ENCODE assay signal across 9 mouse cellular contexts in genomic region chr4:117373324-117374077, GRCm38 (mm10).
DNase-seq lines count a peak whose midpoint lies in the region; ATAC-seq lines count a peak whose summit lies in the region.
"Had no signal": no experiment of that assay in that cellular context is flagged by ENCODE, and none has a peak within 500 bp of the region (broad histone marks: within the 10 kb centered on the region; RNA-seq: fewer than 3 reads in every experiment).

No protein-coding gene starts in this region.

- ATAC-seq in embryonic facial prominence, embryonic 11.5 days (replicated peaks; ENCODE audit: insufficient number of reproducible peaks, low FRiP score, low TSS enrichment, low read depth) = peak; percentile 79
- ATAC-seq in intestine, embryonic 15.5 days = peak; percentile 59; the same call in 1 of the 2 replicates
- peak; percentile 85 for ATAC-seq in neural tube, embryonic 14.5 days (ENCODE audit: low read depth)
- ATAC-seq in erythroid progenitor cell, adult 5-6 weeks (replicated peaks; ENCODE audit: low FRiP score, poor library complexity, severe bottlenecking) = no peak

- peak overlapping the region; percentile 40 for H3K4me2 ChIP-seq in embryonic facial prominence, embryonic 11.5 days (ENCODE audit: low read depth, low read length)
- peak overlapping the region; percentile 45 for H3K4me2 ChIP-seq in intestine, embryonic 15.5 days (replicated peaks)
- H3K4me2 ChIP-seq in neural tube, embryonic 14.5 days (ENCODE audit: low read depth, low read length) = peak overlapping the region; percentile 25; the same call in 1 of the 2 replicates

- no peaks in the 10 kb centered on the region for H3K9me3 ChIP-seq in embryonic facial prominence, embryonic 11.5 days (replicated peaks; ENCODE audit: control insufficient read depth, low read length)
- H3K9me3 ChIP-seq in intestine, embryonic 15.5 days = no peaks in the 10 kb centered on the region
- no peaks in the 10 kb centered on the region for H3K9me3 ChIP-seq in neural tube, embryonic 14.5 days (ENCODE audit: control insufficient read depth, low read length)

- H3K36me3 ChIP-seq in embryonic facial prominence, embryonic 11.5 days (replicated peaks; ENCODE audit: control insufficient read depth, insufficient read depth, low read depth, low read length) = no peaks in the 10 kb centered on the region
- no peaks in the 10 kb centered on the region for H3K36me3 ChIP-seq in intestine, embryonic 15.5 days
- no peaks in the 10 kb centered on the region for H3K36me3 ChIP-seq in neural tube, embryonic 14.5 days (ENCODE audit: control insufficient read depth, insufficient read depth, low read length)

- H3K9ac ChIP-seq in embryonic facial prominence, embryonic 11.5 days (replicated peaks; ENCODE audit: low read length) = peak overlapping the region; percentile 27
- no peak overlapping the region for H3K9ac ChIP-seq in intestine, embryonic 15.5 days
- no peak overlapping the region; the same call in 1 of the 2 replicates for H3K9ac ChIP-seq in neural tube, embryonic 14.5 days (replicated peaks; ENCODE audit: low read depth, low read length)

- H3K27ac ChIP-seq in embryonic facial prominence, embryonic 11.5 days (replicated peaks; ENCODE audit: low read depth, low read length) = no peak overlapping the region
- no peak overlapping the region for H3K27ac ChIP-seq in intestine, embryonic 15.5 days
- no peak overlapping the region for H3K27ac ChIP-seq in neural tube, embryonic 14.5 days (ENCODE audit: low read depth, low read length)

- H3K4me1 ChIP-seq in embryonic facial prominence, embryonic 11.5 days (ENCODE audit: control insufficient read depth, insufficient read depth, low read length) = peaks cover 7% of the 10 kb centered on the region; the same call in 1 of the 2 replicates
- peaks cover 8% of the 10 kb centered on the region for H3K4me1 ChIP-seq in intestine, embryonic 15.5 days (replicated peaks)
- H3K4me1 ChIP-seq in neural tube, embryonic 14.5 days (ENCODE audit: control insufficient read depth, insufficient read depth, low read length) = peaks cover 16% of the 10 kb centered on the region

- 4% methylated on average over 14 of the region's 16 CpGs for WGBS in embryonic facial prominence, embryonic 11.5 days
- WGBS in intestine, embryonic 15.5 days = 15% methylated on average over 16 of the region's 16 CpGs
- 2% methylated on average over 15 of the region's 16 CpGs for WGBS in neural tube, embryonic 14.5 days

- no peak overlapping the region for H3K4me3 ChIP-seq in embryonic facial prominence, embryonic 11.5 days (ENCODE audit: low read depth, low read length)
- 0 out of 2 replicates have a peak overlapping the region, but pooled peaks have one; percentile 3 for H3K4me3 ChIP-seq in intestine, embryonic 15.5 days (replicated peaks)
- H3K4me3 ChIP-seq in neural tube, embryonic 14.5 days (ENCODE audit: low read depth, low read length) = no peak overlapping the region
- H3K4me3 ChIP-seq: erythroblast, embryonic 14.5 days had no signal

- peak; percentile 63 for DNase-seq in left cerebral cortex, postnatal 4 days
- no peak for DNase-seq in left cerebral cortex, adult 11 months (ENCODE audit: low spot score)
- DNase-seq in embryonic facial prominence, embryonic 11.5 days (ENCODE audit: low spot score) = peak; percentile 73
- DNase-seq in thymus, adult 18-20 months = no peak
- DNase-seq in thymus, postnatal 25 days = no peak

- intact Hi-C loops in left cerebral cortex, postnatal 4 days (cut with DNase I) = no loop called here

- H3K27me3 ChIP-seq in embryonic facial prominence, embryonic 11.5 days (ENCODE audit: control insufficient read depth, insufficient read depth, low read length) = no peaks in the 10 kb centered on the region
- H3K27me3 ChIP-seq in intestine, embryonic 15.5 days (replicated peaks) = peaks cover 7% of the 10 kb centered on the region; the same call in 1 of the 2 replicates
- H3K27me3 ChIP-seq in neural tube, embryonic 14.5 days (ENCODE audit: control insufficient read depth, insufficient read depth, low read length) = peaks cover 64% of the 10 kb centered on the region

Comparison
In these comparisons a context has a peak if more than half of its experiments do, and no peak if none do; other contexts are left out.
1. DNase-seq: peak in left cerebral cortex, postnatal 4 days (single experiment) and embryonic facial prominence, embryonic 11.5 days (single experiment); none in left cerebral cortex, adult 11 months (single experiment), thymus, adult 18-20 months (0 of 2) and thymus, postnatal 25 days (single experiment).
2. Peak in every context shown above with its lines, with median percentiles within 50 percentile points of each other: H3K4me2 ChIP-seq.